Mouse (Mus musculus): ENCODE measurements around the gene Pmfbp1.

- TF ChIP-seq POLR2A (IDR thresholded peaks at IDR 0.05; ENCODE audit: borderline replicate concordance, extremely low read depth, low read depth, low read length): no peak
- peak; percentile 75 for TF ChIP-seq CTCF (IDR thresholded peaks at IDR 0.05; ENCODE audit: insufficient read depth, low read length)
Measured at GRCm38 (mm10) chr8:109536703-109537102, 42.9 kb downstream of the Pmfbp1 start.

Data from lung, adult 2 months (tissue).